Mouse (Mus musculus) layer of hippocampus, postnatal 10 days (tissue): ENCODE results near the gene Sash3. TPM values are rescaled to one million over a fixed set of nuclear protein-coding genes. Genes with fewer than 3 reads are reported as not detected.

Experiments
- DNase-seq, 2 experiments: peaks; one replicate each; pipeline ENCODE4 v3.0.0; 2021; ENCODE audit warnings: low spot score in 2 of 2
- total RNA-seq, 2 experiments: library from RNA; stranded (reverse); gene quantifications; 2 replicates each; pipeline ENCODE4 v1.2.3; 2021

The Sash3 gene
- total RNA-seq, 2 experiments from 2014 or later: 1.0 to 1.7 TPM

- no peak for DNase-seq
These were observed 5.9 kb upstream of the Sash3 start for GRCm38 (mm10) chrX:48140286-48140877.

DNA sequence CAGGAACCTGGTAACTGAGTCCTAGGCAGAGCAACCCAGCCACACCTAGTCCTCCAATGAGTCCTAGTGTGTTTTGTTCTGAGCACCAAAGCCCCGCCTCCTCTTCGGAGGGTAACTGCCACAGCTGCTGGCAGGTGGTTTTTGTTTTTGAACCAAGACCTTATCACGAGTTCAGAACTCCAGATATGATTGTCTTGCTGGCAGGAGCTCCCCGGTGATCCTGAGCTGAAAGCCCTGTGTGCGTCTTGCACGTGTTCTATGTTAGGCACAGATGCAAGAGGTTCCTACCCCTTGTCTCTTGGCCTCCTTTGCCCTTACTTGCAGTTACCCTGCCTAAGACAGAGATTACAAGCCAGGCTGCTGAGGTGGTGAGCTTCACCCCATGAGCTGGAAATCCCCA is 4.8 kb upstream of the Sash3 start:
- no peak for DNase-seq

DNA sequence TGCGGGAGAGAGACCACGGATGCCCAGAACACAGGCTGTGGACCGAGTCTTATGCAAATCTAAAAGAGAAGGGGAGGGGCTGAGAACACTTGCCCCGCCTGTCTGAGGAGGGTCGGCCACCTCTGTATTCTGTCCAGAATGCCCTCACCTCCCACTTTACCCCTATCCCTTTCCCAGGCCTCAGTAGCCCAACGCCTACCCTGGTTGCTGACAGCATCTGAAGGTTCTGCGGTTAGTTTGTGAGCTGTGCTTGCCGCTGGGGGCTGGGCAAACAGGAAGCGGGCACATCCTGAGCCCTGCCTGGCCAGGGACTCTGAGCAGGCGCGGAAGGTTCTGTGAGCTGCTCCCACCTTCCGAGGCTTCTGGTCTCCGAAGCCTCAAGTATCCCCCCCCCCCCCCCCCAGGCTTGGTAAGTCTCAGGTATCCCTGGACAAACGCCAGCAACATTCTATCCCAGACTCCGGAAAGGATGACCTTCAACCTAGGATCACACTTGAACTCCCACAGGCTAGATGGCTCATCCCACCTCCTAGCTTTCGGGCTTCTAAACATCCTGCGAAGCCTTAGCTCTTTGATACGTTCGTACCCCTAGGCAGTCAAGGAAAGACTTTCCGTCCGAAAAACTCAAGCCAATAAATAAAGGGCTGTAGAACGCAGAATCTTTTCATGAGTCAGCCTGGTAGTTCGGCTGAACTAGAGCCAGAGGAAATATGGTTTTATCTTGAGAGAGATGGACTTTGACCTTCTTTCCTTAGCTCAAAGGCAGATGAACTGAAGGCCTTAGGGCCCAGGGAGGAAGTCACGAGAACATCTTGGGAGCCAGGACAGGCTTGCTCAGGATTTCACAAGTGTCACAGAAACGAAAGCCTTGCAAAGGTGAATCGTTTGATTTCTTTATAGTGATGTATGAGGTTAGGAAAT is 2.6 kb upstream of the Sash3 start:
- no peak for DNase-seq

GRCm38 (mm10) chrX:48147226-48147625 is 990 bp downstream of the Sash3 start:
- no peak for DNase-seq

- no peak for DNase-seq
These were observed 1.5 kb downstream of the Sash3 start for GRCm38 (mm10) chrX:48147741-48148186.

DNA sequence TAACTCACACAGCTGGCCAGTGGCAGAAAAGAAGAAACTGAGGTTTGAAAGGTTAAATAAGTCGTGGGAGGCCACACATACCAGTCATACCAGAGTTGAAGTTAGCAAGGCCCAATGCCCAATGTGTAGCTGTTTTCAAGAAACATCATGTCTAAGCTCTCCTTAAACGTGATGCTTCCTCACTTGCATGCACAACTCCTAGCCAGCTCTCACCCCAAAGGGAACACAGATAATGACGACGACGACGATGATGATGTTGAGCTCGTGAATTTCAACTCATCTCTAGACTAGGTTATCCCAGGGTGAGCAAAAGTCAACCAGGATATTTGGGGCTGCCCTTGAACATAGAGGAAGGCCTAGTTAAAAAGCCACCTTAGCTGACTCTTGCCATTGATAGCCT is 5.9 kb downstream of the Sash3 start:
- DNase-seq: no peak

- no peak for DNase-seq
These were observed 7.2 kb downstream of the Sash3 start for GRCm38 (mm10) chrX:48153414-48153813.

GRCm38 (mm10) chrX:48153949-48154348 is 7.7 kb downstream of the Sash3 start:
- DNase-seq: no peak

DNA sequence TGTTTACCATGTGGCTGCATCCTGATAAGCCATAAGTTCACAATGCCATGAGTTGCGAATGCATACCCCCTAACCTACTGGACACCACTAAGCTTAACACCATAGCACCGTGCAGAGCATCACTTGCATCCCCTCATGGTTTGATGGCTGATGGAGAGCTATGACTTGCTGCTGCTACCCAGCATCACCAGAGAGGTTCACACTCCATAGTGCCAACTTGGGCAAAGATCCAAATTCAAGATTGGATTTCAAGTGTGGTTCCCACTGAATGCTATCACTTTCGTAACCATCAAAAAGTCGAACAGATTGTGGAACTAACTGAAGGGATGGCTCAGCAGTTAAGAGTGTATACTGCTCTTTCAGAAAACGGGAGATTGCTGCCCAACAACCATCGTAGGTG is 9.3 kb downstream of the Sash3 start:
- DNase-seq: no peak

- no peak for DNase-seq
These were observed 11.2 kb downstream of the Sash3 start for GRCm38 (mm10) chrX:48157396-48157795.

- no peak for DNase-seq
These were observed 12.1 kb downstream of the Sash3 start for GRCm38 (mm10) chrX:48158229-48158919.

DNA sequence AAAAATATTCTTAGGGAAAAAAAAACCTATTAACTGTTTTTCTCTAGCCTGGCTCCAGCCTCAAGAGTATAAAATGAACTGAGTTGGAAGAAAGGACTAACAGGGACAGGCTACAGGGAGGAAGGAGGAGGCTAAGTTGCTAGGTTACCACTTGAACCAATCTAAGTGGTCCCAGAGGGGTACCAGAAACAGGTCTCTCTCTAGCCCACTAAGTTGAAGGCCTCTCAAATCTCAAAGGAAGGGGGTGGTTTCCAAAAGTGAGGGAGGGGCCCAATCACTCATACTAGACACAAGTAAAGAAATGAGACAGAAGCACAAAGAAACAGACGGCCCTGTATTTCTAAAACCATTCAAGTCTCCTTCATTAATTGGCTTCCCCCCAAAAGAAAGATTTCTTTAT is 23.7 kb downstream of the Sash3 start:
- DNase-seq: no peak

GRCm38 (mm10) chrX:48170368-48170767 is 24.1 kb downstream of the Sash3 start:
- DNase-seq: no peak

GRCm38 (mm10) chrX:48181844-48182243 is 35.6 kb downstream of the Sash3 start:
- DNase-seq: no peak

- no peak for DNase-seq
These were observed 38.5 kb downstream of the Sash3 start for GRCm38 (mm10) chrX:48184703-48185102.

GRCm38 (mm10) chrX:48191261-48191660 is 45.0 kb downstream of the Sash3 start:
- no peak for DNase-seq

DNA sequence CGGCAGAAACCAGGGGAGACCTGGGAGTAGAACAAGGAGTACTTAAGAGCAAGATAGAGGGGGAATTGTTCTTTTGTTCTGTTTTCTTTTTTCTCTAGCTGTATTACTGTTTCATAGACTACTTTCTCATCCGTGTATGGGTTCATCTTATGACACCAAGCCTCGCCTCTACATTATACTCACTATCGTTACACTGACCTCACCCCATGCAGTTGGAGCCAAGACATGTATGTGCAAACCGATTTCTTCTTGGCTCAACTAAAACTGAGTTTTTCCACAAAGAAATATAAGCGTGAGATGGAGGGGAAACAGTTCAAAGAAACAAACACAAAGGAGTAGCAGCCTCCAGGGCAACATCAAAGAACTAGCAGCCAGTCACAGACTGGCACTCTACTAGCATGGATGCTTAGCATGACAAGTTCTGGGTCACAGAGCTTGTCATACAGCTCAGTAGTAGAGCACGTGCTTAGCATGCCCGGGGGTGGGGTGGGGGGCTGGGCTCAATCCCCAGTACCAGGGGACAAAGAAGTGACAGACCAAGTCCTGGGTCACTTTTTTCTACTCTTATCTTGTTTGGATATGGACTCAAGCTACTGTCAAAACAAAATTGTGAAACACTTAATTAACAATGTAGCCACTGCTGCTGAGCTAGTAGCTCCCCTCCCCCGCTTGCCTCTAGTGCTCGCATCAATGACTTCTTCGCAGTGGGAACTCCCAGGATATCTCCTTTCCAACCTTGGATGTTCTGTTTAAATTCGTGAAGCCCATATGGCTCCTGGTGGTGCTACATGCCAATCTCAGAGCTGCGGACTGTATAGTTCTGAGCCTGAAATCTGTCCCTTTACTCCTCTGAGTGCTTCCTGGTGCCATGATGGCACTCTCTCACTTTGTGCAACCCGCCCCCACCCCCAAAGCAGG is 47.3 kb downstream of the Sash3 start:
- no peak for DNase-seq

DNA sequence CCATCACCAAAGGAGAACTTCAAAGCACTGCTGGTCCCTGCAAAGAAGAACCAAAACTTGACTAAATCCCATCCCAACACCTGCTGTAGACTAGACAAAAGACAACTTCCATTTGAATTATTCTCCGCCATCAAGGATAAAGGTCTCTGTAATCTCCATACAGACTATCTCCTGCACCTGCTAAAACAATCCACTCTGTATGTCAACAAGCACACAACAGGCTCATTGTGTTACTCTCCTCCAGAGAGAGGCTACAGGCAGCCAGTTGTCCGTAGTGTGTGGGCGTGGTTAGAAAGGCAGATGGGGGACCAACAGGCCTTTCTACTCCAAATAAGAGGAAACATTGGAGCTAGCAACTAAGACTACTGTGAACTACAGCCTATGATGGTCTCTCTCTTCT is 51.6 kb downstream of the Sash3 start:
- no peak for DNase-seq

GRCm38 (mm10) chrX:48199026-48199425 is 52.8 kb downstream of the Sash3 start:
- DNase-seq: no peak

DNA sequence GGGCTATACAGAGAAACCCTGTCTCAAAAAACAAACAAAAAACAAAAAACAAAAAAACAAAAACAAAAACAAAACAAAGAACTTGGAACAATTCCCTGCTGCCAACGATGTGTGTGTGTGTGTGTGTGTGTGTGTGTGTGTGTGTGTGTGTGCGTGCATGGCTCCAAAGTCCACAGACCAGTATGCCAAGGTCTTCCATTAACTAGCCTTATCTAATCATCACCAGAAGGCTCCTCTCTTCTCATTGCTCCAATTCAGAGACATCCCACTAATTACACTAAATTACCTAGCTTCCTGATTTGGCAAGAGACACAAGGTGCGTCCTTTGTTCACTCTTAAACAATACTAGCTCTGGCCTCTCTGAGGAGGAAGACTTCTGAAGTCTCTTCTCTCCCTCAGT is 54.5 kb downstream of the Sash3 start:
- no peak for DNase-seq

GRCm38 (mm10) chrX:48201973-48202372 is 55.7 kb downstream of the Sash3 start:
- DNase-seq: no peak
